Mouse (Mus musculus) E14TG2a.4 (cell line): Measurements from ENCODE around the gene Exoc3.

Source experiments
- CTCF ChIP-seq: conservative IDR thresholded peaks from 2 replicates; pipeline ENCODE4 v1.5.1; 2014; ENCODE audit warnings: low read length
- NANOG ChIP-seq: IDR thresholded peaks from 2 replicates; pipeline ENCODE4 v1.6.1; 2014; ENCODE audit warnings: borderline replicate concordance, low read length, mixed read lengths

DNA sequence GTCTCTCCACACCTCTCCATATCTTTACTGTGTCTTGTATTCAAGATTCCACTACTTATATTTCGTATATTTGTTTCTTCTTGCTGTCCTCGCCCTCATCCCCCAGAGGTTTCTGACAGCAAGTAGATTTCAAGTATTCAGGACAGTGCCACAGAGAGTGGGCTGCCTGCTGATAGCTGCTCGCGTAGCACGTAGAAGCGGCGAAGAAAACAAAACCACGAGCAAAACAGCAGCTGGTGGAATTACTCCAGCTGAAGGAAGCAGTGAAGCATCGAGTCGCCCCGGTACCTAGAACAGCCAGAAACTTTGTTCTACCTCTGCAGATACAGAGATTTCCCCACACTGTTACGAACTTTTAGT, 434 bp upstream of the Exoc3 start:
- no peak for TF ChIP-seq CTCF
- TF ChIP-seq NANOG = no peak
